Mouse (Mus musculus): ENCODE measurements around the gene Glce.

The Glce gene

DNA sequence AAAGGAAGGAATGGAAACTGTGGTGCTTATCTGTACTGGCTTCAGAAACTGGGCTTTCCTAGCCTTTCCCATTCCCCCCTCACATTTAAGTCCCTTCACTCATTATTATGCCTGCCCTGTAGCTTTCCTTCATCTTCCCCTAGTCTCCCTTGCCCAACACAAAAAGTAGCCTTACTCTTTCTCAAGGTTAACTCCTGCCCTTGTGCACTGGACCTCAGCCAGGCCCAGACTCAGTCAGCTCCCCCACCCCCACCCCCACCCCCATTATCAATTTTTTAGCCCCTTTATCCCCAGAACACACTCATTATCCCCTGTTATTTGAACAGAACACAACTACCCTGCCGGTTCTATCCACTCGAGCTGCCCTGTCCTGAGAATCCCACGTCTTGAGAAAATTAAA, 1.0 kb upstream of the Glce start:
- in situ Hi-C loops (cut with MboI, MseI): loop anchor here (5.0 kb wide), 1 partner anchor 229 kb away; no protein-coding TSS in a partner anchor

DNA sequence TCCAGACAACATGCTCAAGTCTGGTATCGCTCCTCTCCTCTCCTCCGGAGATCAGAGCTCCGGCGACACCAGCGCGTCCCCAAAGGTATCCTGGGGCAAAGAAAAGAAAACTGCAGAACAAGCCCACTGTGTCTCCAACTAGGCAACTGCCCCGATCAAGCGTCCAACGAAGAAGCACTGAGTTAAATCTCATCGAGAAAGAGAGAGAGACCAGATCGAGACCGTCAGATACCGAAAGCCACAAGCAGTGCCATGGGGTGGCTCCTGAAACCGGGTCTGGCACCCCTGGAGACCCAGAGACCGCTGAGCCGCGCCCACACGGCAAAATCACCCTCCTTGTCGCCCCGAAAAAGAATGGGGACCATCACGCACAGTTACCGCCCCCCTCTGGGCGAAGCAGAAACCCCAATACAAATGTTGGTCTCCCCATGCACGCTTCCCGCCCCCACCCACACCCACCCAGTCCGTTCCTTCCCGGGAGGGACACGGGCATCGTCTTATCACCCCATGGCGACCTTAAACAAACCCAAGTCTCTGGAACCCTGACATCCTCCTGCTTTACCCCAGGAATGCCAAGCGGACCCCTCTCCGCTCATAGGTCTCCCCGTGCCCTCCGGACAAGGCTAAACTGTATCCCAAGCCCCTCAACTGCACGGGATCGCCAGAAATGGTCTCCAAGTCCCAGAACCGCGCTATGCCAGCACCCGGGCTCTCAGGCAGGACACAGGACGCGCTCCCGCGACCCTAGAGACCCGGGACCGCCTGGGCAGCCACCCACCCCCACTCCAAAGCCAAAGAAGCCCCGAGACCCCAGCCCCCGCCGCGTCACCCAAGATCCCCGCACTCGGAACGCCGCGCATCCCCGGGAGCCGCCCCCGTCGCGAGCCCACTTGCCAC, 656 bp downstream of the Glce start:
- in situ Hi-C loops (cut with MboI, MseI): loop anchor here (5.0 kb wide), 1 partner anchor 231 kb away; no protein-coding TSS in a partner anchor

DNA sequence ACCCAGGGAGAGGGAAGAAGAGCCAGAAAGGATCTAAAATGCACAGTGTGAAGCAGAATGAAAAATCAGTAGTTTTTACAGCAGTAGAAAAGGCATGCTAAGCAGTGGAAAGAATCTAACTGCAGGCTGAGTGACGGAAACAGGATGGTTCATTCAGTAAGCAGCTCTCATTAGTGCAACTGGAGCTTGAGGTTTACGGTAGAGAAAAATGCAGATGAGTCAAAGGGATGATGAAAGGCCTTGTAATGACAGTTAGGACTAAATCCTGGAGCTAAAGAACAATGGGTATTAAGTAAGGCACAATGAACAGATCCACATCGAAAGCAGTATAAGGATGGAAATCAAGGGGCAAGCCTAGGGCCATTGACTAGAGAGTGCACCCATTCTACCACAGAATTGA, 3.7 kb downstream of the Glce start:
- in situ Hi-C loops (cut with MboI, MseI): loop anchor here (10.0 kb wide), 1 partner anchor 1256 kb away; the partner anchor contains the start of gene Map2k5

DNA sequence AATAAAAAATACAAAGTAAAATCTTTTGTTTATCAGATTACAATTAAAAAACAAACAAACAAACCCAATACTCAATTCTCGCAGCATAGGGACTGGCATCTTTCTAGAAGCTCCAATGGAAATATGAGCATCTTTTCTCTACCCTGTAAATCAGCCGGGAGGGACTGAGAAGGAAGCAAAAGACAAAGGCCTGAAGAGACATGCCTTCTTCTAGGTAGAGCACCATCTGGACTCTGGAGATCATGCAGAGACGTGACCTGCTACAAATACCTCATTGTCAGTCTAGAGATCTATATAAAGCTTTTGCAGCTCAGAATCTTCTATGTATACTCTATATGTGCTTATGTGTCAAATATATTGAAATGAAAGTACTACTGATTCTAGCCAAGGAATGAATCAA, 6.6 kb downstream of the Glce start:
- in situ Hi-C loops (cut with MboI, MseI): loop anchor here (10.0 kb wide), 1 partner anchor 1259 kb away; the partner anchor contains the start of gene Map2k5

DNA sequence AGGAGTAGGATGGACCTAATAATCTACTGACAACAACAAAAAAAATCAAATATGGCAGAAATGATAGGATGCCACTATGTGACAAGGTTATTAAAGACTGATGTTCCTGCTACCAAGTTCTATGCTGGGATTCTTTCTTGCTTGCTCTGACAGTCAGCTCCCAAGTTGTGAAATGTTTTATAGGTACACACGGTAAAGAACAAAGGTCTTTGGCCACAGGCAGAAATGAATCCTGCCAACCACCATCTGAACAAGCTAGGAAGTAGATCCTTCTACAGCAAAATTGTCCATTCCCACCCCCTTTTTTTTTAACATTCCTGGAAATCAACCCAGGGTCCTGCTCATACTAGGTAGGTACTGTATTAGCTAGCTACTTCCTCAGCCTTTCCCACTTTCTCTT, 25.9 kb downstream of the Glce start:
- in situ Hi-C loops (cut with MboI, MseI): no loop called here

DNA sequence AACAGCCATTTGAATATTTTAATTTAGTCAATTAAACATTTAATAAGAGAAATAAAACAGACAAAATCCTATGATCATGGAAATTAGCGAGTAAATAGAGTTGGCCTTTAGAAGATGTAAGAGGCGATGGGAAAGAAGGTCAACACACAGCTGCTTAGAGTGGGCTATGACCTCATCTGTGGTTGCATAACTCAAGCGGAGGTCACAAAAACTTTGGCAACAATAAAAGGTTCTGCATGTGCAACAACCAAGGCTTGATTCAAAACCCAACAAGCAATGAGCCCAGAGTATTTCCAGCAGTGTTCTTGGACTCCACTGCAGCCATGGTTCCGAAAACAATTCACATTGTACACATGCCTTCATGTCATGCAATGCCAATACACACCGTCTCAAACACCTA, 30.9 kb downstream of the Glce start:
- in situ Hi-C loops (cut with MboI, MseI): no loop called here

DNA sequence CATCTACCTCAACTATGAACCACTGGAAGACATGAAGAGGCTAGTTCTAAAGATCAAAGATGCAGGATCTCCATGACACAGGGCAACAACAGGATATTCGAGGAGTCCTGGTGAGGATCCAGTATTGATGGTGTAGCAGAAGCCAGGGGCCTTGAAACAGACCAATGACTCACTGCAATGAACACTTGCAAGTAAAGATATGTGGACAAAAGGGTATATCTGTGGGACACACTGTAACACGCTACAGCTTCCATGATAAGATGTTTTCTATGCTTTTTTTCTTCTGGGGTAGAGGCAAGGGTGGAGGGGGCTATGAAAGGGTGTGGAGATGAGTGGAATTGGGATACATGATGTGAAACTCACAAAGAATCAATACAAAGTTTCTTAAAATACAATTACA, 36.9 kb downstream of the Glce start:
- in situ Hi-C loops (cut with MboI, MseI): no loop called here

DNA sequence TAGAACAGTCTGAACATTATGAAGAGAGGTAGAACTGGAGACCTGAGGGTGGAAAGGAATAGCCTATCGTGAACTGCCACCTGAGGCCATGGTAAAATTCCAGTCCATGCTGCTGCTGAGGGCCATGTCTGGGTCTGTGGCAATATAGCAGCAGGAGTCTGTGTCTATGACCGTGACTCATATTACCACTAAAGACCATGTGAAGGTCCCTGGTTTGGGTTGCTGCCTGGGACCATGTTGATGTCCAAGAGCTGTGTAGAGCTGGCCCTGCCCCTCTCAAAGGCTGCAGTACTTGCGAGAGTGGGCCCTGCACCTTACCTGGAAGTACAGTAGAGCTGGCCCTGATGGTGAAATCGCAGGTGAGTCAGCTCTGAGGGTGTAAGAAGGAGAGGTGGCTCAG, 37.6 kb downstream of the Glce start:
- in situ Hi-C loops (cut with MboI, MseI): no loop called here

DNA sequence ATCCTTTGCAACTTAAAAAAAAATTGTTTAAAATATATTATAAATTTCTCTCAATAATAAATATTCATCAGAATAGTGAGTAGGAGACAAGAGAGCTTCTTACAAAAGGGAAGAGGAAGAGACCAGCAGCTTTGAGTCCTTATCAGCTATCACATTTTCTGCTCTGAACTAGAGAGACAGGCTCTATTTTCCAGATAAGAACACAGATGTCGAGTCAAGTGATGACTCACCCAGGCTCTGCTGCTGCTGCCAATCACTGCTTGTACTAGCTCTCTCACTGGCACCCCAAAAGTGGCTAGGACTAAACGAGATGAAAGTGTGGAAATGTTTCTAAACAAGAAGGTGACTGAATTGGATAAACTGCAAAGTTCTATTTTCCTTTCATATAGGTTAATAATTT, 39.5 kb downstream of the Glce start:
- in situ Hi-C loops (cut with MboI, MseI): no loop called here

DNA sequence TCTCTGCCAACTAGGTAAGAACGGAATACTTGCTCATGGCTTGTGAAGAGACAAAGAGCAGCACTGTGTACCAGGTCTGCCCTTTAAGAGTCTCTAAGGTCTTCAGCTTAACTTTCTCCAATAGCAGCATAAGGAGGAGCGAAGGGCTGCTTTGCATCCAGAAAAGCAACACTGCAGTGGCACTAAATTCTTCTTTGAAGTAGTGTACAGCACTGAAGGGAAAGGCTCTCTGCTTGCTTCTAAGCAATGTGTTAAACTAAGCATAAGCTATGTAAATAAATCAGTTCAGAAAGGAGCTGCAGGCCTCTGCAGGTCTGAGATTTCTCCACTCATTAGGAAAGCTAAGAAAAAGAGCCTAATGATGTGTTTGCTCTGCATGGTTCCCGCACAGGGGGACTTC, 40.9 kb downstream of the Glce start:
- in situ Hi-C loops (cut with MboI, MseI): no loop called here

DNA sequence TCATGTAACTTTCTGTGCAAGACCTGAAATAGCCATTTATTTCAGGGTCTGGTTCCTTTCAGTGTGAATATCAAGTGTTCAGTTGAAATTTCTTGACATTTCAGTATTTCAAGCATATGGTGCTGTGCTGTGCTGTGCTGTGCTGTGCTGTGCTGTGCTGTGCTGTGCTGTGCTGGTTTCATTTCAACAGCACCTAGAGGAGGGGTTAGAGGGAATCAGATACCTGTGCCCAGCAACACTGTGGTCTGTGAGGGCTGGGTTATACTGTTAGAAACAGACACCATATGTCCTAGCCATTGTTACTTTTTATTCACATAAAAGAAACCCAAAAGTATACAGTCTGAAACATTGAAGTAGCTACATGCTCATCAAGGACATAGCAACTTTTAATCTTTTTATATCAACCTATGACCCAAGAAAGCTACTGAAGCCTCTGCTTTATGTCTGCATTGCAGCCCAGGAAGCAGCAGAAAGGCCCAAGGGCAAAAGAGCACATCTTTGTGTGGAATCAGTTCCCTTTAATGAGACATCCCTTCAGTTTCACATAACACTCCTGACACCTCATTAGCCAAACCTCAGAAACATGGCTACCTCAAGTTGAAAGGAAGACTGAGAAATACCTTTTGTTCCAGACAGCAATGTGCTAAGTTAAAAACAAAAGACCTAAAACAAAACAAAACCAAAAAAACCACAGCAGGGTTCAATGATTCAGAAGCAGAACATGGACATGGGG, 42.3 kb downstream of the Glce start:
- in situ Hi-C loops (cut with MboI, MseI): no loop called here

DNA sequence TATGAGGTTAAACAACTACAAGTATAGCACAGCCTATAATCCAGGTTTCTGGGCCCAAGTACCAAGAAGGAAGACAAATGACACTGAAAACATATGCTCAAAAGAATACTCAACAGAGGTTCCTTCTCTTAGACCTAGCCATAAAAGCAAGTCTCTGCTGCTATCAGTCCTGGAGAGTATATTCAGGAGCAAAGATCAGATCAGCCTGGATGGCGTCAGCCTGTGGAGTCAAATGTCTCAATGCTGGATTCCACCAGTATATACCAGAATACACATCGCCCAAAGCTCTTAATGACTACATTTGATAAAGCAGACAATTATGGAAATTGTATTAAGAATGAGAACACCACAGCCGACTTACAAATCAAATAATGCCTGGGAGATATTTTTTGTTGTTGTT, 60.2 kb downstream of the Glce start:
- in situ Hi-C loops (cut with MboI, MseI): no loop called here

DNA sequence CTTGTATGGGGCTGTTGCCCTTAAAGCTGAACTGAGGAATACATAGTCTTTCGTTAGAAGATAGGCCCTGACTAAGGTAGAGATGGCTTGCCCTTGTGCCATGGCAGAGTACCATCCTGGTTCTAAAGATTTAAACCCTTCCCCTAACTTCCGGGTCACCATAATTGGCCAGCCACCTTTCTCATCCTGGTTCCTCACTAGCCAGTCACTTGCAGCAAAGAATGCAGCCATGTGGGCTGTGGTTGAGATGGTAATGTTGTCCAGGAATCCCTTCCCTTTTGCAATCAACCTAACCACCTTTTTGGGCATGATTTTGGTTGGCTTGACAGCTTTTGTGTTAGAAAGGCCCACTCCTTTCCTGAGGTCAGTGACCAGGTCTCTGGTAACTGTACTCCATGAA, 62.0 kb downstream of the Glce start:
- in situ Hi-C loops (cut with MboI, MseI): no loop called here

DNA sequence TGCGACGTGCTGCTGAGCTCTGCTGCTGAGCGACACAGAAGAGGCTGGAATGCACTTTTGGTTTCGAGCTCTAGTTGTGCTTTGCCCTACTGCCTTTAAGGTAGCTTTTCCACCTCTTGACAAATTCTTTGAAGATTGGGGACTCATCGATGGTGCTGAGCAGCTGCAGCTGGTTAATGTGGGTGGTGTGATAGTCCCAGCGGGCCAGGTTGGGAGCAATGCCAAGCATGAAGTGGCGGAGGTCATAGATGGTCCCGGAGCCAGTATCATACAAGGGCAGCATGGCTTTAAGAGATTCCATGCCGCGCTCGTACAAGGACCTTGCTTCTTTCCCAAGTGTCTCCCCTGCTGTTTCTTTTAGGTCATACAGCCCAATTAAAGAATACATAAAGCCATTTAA, 62.5 kb downstream of the Glce start:
- in situ Hi-C loops (cut with MboI, MseI): no loop called here

DNA sequence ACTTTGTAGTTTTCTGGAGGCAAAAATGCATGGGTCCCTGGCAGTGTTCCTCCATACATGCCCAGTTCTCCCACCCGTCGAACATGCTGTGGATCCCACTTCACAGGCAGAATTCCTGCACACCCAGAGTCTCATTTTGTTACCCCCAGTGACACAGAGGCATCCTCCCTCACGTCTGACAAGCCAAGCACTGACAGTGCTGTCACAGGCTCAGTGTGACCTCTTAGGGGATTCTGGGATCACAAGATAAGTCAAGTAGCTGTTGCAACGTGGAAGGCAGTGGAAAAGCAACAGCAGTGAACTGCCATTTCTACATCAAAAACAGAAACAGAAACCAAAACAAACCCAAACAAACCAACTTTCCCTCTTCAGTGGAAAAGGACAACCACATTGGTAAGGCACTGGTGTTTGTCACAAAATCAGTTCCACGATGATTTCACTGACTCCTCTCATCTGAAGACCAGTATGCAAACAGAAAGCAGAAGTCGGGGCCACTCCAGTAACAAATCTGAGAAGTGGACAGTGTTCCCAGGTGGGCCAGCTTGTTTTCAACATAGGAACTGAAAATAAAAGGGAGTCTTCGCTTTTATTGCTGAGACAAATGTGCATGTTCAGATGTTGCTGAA, 64.5 kb downstream of the Glce start:
- in situ Hi-C loops (cut with MboI, MseI): no loop called here

DNA sequence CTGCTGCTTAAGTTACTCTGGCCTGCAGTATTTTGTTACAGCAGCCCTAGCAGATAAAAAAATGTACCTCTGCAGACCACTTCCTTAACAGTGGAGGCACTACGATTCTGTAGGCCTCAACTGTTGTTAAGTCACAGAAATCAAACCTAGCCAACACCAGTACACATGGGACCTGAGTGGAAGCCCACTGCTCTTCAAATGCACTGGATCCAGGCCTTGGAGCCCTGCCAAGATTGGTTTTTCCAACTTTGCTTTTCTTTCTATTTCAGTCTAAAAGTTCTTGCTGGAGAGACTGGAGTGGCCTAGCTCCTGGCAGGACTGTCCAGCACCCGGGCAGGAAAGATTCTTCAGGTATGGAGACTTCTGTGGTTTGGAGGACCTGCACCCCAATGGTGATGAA, 66.2 kb downstream of the Glce start:
- in situ Hi-C loops (cut with MboI, MseI): no loop called here

DNA sequence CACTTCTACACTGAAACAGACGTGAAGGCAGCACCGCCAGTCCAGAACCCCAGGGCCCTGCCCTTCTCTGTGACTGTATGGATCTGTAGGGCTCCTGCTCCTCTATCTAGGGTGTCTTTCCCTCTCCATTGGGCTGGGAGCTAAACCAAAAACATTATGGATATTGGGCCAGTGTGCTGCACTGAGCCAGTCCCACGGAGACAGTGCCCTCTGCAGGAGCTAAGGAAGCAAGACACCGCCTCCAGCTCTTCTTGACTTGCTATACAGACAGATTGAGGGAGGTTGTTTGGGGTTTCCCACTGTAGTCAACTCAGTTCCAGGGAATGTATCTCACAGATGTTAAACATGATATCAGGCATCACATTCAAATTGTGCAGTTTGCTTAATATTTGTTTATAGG, 71.7 kb downstream of the Glce start:
- in situ Hi-C loops (cut with MboI, MseI): loop anchor here (5.0 kb wide), 1 partner anchor 76 kb away; no protein-coding TSS in a partner anchor

DNA sequence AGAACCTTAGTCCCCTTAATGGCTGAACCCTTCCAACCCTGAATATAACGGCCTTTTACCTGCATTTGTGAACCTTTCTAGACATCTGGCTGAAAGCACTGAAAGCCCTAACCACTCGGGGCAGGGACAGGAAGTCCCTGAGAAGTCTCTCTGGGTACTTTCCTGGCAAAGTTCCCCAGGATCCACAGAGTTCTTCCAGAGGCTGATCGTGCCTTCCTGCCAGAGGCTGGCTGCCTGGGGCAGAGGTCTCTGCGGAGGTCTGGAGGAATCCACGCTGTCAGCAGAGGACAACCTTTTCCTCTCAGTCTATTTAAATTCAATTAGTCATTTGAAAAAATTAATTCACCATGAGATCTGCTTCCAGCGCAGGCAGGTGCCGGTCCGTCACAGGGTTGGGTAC, 73.3 kb downstream of the Glce start:
- in situ Hi-C loops (cut with MboI, MseI): no loop called here

DNA sequence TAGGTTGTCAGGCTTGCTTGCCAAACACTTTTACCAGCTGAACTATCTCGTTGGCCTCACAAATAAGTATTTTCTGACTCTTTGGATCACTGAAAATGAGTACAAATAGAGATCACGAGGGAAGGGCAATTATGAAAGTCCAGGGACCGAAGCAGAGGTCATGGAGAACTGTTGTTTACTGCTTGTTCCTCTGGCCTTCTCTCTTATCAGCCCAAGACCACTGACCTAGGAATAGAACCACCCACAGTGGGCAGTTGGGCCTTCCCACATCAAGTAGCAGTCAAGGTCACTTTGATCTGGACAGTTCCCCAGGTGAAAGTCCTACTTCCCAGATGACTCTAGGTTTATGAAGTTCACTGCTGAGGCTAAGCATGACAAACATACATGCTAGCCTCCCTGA, 80.3 kb downstream of the Glce start:
- in situ Hi-C loops (cut with MboI, MseI): no loop called here

DNA sequence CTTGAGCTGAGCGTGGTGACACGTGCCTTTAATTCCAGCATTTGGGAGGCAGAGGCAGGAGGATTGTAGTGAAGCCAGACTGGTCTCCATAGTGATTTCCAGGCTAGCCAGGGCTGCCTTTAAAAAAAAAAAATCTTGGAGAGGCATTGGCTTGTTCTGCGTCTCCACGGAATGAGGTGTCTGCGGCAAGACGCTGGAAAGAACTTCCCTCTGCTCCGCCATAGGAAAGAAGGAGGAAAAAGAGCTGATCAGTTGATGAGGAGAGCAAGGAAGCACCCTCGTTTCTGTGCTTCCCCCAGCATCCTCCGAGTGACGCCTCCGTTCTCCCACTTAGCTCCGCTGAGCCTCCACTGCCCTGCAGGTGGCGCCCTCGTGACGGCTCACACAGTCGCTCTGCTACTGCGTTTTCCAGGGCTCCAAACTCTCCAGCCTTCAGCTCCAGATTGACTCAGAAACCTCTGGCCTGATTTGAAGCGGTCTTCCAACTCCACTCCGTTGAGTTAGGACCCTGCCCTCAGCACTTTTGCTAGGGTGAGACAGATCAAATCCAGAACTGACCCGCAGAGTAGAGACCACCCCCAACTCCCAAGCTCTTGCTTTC, 82.3 kb downstream of the Glce start:
- in situ Hi-C loops (cut with MboI, MseI): no loop called here

DNA sequence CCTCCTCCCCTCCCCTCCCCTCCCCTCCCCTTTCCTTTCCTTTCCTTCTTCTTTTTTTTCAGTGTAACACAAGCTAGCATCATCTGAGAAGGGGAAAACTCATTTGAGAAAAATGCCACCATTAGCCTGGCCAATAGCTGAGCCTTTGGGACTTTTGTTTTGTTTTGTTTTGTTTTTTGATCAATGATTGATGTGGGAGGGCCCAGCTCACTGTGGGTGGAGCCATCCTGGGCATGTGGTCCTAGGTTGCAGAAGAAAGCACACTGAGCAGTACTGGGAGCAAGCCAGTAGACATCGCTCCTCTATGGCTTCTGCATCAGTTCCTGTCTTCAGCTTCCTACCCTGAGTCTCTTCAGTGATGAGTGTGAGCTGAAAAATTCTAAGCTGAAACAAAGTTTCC, 86.6 kb downstream of the Glce start:
- in situ Hi-C loops (cut with MboI, MseI): loop anchor here (10.0 kb wide), 1 partner anchor 1391 kb away; no protein-coding TSS in a partner anchor

DNA sequence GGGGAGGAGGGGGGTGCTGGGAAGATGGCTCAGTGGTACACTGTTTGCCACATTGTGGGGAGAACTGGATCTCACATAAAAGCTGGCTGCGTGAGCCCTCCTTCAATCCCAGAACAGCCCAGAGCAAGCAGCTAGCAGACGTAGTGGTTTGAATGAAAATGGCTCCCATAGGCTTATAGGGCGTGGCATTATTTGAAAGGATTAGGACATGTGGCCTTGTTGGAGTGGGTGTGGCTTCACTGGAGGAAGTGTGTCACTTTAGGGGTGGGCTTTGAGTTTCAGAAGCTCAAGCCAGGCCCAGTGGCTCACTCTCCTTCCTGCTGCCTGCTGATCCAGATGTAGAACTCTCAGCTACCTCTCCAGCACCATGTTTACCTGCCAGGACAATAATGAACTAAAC, 90.2 kb downstream of the Glce start:
- in situ Hi-C loops (cut with MboI, MseI): loop anchor here (10.0 kb wide), 1 partner anchor 1387 kb away; no protein-coding TSS in a partner anchor

All from T-helper 2 cell (primary cell).